Mouse (Mus musculus): ENCODE measurements around the gene Rnf40.

Rnf40 gene

GRCm38 (mm10) chr7:127588011-127588871 lies at the start of gene Rnf40, which contains the start of gene Ccdc189:
Rnf40 (plus strand) TSS chr7:127588767.
Ccdc189 (minus strand) TSS chr7:127588595.
- peak; percentile 94 for DNase-seq

- no peak for DNase-seq
Measured at GRCm38 (mm10) chr7:127541671-127542070, 46.9 kb upstream of the Rnf40 start.

GRCm38 (mm10) chr7:127549116-127549835 lies 39.3 kb upstream of the Rnf40 start:
- DNase-seq = no peak

GRCm38 (mm10) chr7:127551558-127551957 lies 37.0 kb upstream of the Rnf40 start:
- no peak for DNase-seq

DNA sequence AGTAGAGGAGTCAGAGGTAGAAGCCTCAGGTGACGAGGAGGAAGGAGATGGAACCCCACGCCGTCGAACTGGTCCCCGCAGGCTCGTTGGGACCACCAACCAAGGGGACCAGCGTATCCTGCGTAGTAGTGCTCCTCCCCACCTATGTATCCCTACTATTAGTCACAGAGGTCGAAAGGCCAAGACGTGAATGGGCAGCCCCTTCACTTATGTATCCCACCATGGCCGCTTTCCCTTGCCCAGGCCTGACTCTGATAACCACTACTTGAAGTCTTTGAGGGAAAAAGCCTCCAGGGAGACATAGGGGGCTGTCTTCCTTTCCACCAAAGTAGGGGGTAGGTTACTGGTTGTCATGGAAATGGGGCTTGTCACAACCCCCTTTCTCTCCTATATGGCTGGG lies 28.0 kb upstream of the Rnf40 start:
- no peak for DNase-seq

DNA sequence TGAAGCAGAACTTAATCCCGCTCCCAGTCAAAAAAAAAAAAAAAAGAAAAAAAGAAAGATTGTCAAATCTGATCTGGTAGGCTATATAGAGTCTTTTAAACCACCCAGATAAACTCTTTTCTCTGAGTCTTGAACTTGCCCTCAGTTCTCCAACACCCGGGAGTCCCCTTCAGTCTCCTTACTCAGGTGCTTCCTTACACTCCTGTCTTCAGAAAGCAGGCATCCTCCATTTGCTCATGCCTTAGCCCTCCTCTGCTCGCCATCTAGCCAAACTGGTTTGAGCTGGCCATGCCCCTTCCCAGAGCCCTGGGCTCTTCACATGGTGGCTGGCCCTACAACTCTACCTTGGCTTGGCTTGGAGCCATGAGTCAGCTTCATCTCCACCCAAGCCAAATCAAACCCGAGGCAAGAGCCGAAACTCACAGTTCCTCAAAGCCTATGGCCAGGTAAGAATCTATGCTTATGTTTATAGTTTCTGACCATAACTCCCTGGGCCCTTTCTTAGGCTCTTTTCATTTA lies 27.2 kb upstream of the Rnf40 start, which contains the start of gene Tmem265:
Gene Tmem265 (plus strand): TSS at position 51 of the 519 bp plus-strand sequence.
- DNase-seq = no peak

DNA sequence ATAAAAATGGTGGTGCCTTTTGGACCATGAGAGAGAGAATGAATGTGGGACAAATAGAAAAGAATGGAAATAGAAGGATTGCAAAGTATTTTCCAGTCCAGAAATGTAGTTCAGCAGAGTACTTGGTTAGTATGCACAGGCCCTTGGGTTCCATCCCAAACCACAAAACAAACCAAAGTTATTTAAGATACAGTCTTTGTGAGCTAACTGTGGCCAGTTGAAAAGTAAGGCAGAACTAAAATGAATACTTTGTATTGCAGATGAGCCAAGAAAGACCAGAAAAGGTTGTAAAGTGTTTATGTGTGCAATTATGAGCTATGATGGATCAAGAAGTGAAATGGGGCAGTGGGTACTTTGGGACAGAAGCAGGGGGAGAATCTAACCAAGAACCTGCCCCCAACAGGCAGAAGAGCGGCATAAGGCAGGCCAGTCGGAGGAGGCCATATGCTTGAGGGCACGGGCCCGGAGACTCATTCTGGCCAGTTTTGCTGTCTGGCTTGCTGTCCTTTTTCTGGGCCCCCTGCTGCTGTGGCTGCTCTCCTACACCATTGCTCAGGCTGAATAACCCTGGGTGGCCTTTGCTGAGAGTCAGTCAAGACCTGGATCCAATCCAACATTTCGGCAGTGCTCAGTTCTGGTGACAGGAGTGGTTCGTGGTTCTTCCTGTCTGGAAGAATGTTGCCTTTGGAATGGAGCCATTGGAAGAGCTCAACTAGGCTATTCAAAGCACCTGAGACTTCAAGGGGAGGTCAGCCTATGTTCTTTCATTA lies 24.0 kb upstream of the Rnf40 start:
- no peak for DNase-seq

- peak; percentile 92 for DNase-seq
Measured at GRCm38 (mm10) chr7:127572895-127573471, 15.6 kb upstream of the Rnf40 start, which contains the start of gene Phkg2. Phkg2 (plus strand) TSS chr7:127573340.

DNA sequence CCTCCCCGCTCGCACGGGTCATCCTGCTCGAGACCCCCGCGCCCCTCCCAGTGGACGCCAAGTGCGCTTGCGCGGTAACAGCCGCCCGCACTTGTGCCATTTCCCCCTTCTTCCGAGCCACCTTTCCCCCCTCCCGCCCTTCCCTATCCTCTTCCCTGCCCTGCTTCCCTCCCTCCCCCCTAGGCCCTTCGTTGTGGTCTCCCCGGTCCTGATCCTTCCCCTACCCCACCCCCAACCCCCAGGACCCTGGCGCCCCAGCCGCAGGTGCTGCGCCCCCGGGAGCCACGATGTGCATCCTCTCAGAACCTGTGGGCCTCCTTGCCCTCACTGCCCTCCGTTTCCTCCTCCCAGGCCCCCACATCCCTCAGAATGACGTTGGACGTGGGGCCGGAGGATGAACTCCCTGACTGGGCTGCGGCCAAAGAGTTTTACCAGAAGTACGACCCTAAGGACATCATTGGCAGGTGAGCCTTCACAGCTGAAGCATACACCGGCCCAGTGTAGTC lies 15.0 kb upstream of the Rnf40 start:
- DNase-seq = no peak

- DNase-seq = no peak
Measured at GRCm38 (mm10) chr7:127574115-127574514, 14.5 kb upstream of the Rnf40 start.

DNA sequence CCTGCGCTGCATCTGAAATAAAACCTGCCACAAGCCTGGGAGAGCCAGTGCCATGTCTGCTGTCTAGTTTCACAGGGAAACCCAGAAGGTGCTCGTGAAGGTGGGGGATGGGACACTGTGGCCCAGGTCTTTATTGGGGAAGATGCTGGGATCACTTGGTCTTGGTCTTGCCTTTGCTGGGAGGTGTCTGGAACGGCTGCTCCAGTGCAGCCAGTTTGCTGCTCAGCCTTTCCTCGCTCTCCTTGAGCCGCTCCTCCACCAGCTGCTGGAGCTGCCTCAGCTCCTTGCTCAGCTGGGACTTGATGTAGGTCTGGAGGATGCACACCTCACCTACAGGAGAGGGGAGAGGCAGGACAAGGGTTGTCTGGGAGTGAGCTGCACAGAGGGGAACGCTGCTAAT lies 5.3 kb upstream of the Rnf40 start:
- DNase-seq = no peak

DNA sequence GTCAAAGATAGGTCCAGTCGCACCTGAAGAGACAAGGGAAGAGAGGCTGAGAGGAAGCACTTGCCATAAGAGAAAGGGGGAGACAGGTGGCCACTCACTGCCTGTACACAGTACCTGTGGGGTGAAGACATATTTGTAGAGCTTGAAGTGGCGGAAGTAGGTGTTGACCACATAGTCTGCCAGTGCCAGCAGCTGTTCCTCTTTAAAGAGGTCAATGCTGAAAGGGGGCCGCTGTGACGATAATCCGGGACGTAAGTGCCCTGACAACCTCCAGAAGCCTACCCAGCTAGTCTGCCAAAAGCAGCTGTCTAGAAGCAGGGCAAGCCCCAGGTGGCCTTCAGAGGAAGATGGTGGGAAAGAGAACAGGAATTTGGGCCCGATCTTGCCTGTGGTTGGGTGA lies 3.5 kb upstream of the Rnf40 start:
- DNase-seq = no peak

DNA sequence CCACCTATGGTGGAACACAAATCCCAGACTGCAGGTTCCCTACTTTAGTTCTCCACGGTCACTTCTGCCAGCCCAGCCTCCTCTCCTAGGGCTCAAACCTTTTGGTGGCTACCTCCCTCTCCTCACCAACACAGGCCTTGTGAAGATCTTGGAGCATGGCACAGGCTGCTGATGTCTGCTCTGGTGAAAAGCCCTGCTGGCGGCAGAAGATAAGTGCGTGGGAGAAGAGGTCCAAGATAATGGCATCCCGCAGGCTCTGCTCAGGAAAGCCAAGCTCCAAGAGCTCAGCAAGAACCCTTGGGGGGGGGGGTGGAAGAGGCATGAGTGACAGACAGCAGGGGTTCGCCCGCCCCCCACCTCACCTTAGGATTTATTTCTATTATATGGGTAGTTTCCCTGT lies 2.4 kb upstream of the Rnf40 start:
- DNase-seq = peak; percentile 78

GRCm38 (mm10) chr7:127587196-127587595 lies 1.4 kb upstream of the Rnf40 start:
- DNase-seq = no peak

DNA sequence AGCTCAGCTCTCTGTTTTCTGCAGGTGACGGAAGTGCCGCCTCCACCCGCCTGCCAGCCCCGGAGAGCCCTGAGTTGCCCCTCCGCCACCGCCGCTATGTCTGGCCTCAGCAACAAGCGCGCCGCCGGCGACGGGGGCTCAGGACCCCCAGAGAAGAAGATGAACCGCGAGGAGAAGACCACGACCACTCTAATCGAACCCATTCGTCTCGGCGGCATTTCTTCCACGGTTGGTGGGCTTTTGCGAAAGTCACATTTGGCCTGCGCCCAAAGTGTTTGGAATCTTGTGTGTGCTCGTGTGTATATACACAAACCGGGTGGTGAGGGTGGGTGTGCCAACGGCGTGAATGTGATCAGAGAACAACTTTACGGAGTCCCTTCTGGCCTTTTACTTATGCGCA lies 334 bp downstream of the Rnf40 start:
- DNase-seq = no peak

DNA sequence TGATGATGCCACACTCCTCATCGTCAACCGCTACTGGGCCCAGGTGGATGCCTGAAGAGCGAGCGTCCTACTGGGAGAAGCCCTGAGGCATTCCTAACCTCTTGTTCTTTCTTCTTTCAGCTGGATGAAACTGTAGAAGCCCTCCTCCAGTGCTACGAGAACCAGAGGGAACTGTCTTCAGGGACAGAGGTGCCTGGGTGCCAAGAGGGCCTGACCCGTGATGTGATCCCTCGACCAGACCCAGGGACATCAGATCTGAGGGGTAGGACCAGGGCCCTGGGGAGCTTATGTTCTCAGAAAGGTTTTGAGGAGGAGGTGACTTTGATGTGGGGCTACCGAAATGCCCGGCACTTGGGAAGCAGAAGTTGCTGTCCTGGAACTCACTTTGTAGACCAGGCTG lies 1.1 kb downstream of the Rnf40 start:
- no peak for DNase-seq

DNA sequence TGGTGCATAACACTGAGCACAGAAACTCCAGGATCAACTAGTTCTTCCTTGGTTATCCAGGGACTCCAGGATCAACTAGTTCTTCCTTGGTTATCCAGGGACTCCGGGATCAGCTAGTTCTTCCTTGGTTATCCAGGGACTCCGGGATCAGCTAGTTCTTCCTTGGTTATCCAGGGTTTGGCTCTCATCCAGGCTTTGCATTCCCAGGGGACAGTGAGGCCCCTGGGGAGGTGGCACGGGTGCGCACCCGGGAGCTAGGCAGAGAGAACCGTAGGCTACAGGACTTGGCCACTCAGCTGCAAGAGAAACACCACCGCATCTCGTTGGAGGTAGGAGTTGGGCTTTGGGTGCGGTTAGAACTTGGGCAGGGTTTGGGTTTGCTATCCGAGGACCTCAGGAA lies 2.5 kb downstream of the Rnf40 start:
- no peak for DNase-seq

GRCm38 (mm10) chr7:127592575-127592974 lies 4.0 kb downstream of the Rnf40 start:
- no peak for DNase-seq

DNA sequence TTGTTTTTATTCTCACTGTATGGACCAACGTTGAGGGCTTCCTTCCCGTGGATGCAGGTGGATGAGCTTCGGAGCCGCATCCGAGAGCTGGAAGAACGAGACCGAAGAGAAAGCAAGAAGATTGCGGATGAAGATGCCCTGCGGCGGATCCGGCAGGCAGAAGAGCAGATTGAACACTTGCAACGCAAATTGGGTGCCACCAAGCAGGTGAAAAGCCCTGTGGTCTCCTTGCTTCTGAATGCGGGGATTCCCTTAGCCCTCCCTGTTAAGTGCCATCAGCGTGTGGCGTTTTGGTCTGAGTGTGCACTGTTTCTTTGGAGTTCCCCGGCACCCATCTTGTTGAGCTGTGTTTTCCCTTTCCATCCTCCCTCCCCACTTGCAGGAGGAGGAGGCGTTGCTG lies 8.2 kb downstream of the Rnf40 start:
- DNase-seq = no peak

- DNase-seq = no peak
Measured at GRCm38 (mm10) chr7:127600612-127601011, 12.0 kb downstream of the Rnf40 start.

GRCm38 (mm10) chr7:127601735-127602134 lies 13.2 kb downstream of the Rnf40 start:
- no peak for DNase-seq

DNA sequence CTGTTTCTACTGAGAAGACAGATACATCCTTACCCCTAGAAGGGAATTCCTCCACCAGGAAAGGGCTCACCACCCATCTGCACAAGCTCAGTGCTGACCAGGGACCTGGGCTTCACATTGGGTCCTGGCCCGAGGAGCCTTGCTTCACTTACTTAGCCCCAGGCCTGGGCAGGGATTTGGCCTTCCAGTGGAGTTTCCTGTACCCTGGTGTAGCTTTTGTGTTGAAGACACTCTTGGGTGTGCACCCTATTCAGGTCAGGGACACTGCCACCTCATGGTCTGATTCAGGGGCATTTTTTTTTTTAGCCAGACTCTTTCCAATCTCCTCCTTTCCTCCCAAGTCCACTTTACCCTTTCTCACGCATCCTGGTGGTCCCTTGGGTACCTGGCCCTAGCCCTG lies 14.3 kb downstream of the Rnf40 start:
- DNase-seq = no peak

All from liver (tissue).